Mouse (Mus musculus): ENCODE measurements around the gene Fcho2. TPM values are rescaled to one million over a fixed set of nuclear protein-coding genes. Genes with fewer than 3 reads are reported as not detected.

The Fcho2 gene
- polyA plus RNA-seq, 1 experiment from 2014 or later: 39.6 TPM

DNA sequence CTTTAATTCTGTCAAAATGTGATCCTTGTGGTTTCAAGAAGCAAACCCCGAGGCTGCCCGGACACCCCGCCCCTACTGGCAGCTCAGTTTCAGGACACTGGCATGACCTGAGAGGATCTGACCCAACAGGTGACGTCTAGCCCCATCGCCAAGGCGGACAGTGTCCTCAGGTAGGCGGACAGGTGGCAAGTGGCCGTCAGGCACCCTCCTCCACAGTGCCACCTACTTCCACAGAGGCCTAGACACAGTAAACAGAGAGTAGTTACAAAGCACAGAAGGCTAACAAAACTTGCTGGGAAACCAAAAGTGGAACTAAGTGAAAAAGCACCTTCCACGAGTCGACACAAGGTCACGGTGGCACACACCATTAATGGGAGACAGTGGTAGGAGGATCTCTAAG, 121.9 kb downstream of the Fcho2 start:
- H3K9ac ChIP-seq: no peak overlapping the region
- WGBS: 74% methylated on average over 11 of the region's 11 CpGs
- no peak for DNase-seq

DNA sequence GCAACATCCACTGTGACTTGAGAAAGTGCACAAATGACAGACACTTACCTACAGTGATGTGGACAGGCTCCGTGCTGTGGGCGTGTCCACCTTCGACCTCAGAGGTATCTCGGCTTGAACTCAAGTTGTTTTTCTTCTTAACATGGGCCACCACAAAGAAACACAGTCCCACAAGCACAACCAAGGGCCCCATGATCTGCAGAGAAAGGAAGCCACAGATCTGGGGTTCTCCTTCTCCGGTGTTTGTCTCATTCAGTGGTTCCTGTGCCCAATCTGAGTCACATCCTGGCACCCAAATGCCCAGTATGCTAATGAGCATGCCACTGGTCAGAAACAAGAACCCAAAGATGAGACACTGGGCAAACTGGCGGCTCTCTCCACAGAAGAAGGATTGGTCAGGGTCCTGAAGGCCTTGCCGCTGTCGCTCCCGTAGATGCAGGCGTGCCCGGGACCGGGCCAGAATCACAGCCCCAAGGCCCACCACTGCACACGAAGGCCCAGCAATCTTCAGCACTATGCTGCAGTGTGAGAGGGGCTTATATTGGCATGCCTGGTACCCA, 123.2 kb downstream of the Fcho2 start:
- Histone ChIP-seq H3K36me3 (ENCODE audit: insufficient read depth) (no peaks in the 10 kb centered on the region), H3K4me1 (ENCODE audit: insufficient read depth) (no peaks in the 10 kb centered on the region), H3K4me3 (ENCODE audit: low read depth, low read length) (no peak overlapping the region), H3K9me3 (ENCODE audit: low read depth, low read length) (no peaks in the 10 kb centered on the region), H3K9ac (no peak overlapping the region), H3K27me3 (ENCODE audit: insufficient read depth, low read length) (peaks cover 15% of the 10 kb centered on the region), H3K27ac (ENCODE audit: low read depth) (no peak overlapping the region), H3K4me2 (peak overlapping the region; percentile 29; the same call in 1 of the 2 replicates)
- DNase-seq (no peak), ATAC-seq (ENCODE audit: insufficient read depth) (no peak)
- 87% methylated on average over 13 of the region's 13 CpGs for WGBS
- TF ChIP-seq CTCF (IDR thresholded peaks at IDR 0.05; ENCODE audit: low read depth): no peak

More for the DNA sequence above, 121.9 kb downstream of the Fcho2 start:
- H3K4me1 ChIP-seq (ENCODE audit: insufficient read depth): no peaks in the 10 kb centered on the region
- H3K27ac ChIP-seq (ENCODE audit: low read depth): 0 out of 2 replicates have a peak overlapping the region, but pooled peaks have one; percentile 10
- no peaks in the 10 kb centered on the region for H3K36me3 ChIP-seq (ENCODE audit: insufficient read depth)
- H3K9me3 ChIP-seq (ENCODE audit: low read depth, low read length): no peaks in the 10 kb centered on the region
- TF ChIP-seq CTCF (IDR thresholded peaks at IDR 0.05; ENCODE audit: low read depth): no peak
- peaks cover 15% of the 10 kb centered on the region for H3K27me3 ChIP-seq (ENCODE audit: insufficient read depth, low read length)
- peak overlapping the region; percentile 47 for H3K4me3 ChIP-seq (ENCODE audit: low read depth, low read length)
- H3K4me2 ChIP-seq: peak overlapping the region; percentile 73
- ATAC-seq (ENCODE audit: insufficient read depth): no peak

- Histone ChIP-seq H3K4me2 (peak overlapping the region; percentile 29), H3K9me3 (ENCODE audit: low read depth, low read length) (no peaks in the 10 kb centered on the region), H3K4me1 (ENCODE audit: insufficient read depth) (no peaks in the 10 kb centered on the region), H3K27me3 (ENCODE audit: insufficient read depth, low read length) (peaks cover 15% of the 10 kb centered on the region), H3K27ac (ENCODE audit: low read depth) (peak overlapping the region; percentile 54; the same call in 1 of the 2 replicates), H3K4me3 (ENCODE audit: low read depth, low read length) (no peak overlapping the region), H3K36me3 (ENCODE audit: insufficient read depth) (no peaks in the 10 kb centered on the region), H3K9ac (no peak overlapping the region)
- no peak for TF ChIP-seq CTCF (IDR thresholded peaks at IDR 0.05; ENCODE audit: low read depth)
- 81% methylated on average over 11 of the region's 11 CpGs for WGBS
- no peak for DNase-seq
- no peak for ATAC-seq (ENCODE audit: insufficient read depth)
These were observed 124.4 kb downstream of the Fcho2 start for GRCm38 (mm10) chr13:98690886-98691285.

DNA sequence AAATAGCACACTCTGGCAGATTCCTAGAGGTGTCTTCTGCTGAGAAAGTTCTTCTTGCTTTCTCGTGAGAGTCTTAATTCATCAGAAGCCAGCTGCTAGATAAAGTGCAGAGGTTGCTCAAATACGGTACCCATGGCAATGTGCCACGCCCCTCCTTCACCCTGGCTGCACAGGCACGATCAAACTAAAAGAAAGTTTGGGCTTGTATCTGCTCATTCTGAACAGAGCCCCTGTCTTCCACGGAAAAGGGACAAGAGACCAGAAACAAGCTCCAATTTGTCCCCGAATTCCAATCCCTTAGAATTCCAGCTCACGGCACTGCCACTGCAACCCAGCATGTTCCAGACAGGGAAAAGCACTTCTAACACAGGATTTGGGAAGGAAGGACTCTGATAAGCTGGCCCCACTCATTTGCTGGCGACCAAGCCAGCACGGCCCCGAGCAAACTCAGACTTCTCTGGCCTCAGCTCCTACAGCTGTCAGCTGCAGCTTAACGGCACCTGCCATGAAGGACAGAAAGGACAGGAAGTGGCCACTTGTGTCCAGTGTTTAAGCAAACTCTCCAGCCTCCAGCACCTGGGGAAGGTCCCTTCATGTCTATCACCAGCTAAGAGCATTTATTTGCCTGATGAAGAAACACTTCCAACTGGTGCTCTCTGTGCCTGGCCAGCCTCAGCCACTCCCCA, 125.5 kb downstream of the Fcho2 start:
- WGBS: 32% methylated on average over 11 of the region's 11 CpGs
- peak overlapping the region; percentile 8; the same call in 1 of the 2 replicates for H3K4me3 ChIP-seq (ENCODE audit: low read depth, low read length)

DNA sequence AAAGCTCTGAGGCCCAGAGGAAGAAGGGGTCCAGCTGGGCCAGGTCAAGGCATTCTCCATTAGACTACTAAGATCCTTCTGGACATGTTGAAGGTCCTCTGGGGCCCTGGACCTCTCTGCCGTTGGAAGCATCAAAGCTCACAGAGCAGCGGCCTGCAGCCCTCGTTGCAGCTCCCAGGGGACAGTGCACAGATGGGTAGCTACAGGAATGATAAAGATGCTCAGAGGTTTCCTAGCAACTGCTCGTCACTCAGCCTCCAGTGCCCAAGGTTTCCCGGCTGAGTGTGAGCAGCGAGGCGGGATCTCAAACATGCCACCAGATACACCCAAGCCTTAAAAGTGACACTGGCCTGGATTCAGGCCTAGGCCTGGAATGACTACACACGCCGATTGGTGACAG, 127.3 kb downstream of the Fcho2 start:
- Histone ChIP-seq H3K4me3 (ENCODE audit: low read depth, low read length) (no peak overlapping the region), H3K4me2 (no peak overlapping the region), H3K36me3 (ENCODE audit: insufficient read depth) (no peaks in the 10 kb centered on the region), H3K9ac (no peak overlapping the region), H3K27me3 (ENCODE audit: insufficient read depth, low read length) (no peaks in the 10 kb centered on the region), H3K9me3 (ENCODE audit: low read depth, low read length) (no peaks in the 10 kb centered on the region), H3K4me1 (ENCODE audit: insufficient read depth) (no peaks in the 10 kb centered on the region), H3K27ac (ENCODE audit: low read depth) (no peak overlapping the region)
- DNase-seq (no peak), ATAC-seq (ENCODE audit: insufficient read depth) (no peak)
- TF ChIP-seq CTCF (IDR thresholded peaks at IDR 0.05; ENCODE audit: low read depth): no peak
- WGBS: 62% methylated on average over 9 of the region's 9 CpGs

More for the DNA sequence above, 125.5 kb downstream of the Fcho2 start:
- Histone ChIP-seq H3K4me2 (peak overlapping the region; percentile 38), H3K27me3 (ENCODE audit: insufficient read depth, low read length) (peaks cover 7% of the 10 kb centered on the region), H3K4me1 (ENCODE audit: insufficient read depth) (no peaks in the 10 kb centered on the region), H3K27ac (ENCODE audit: low read depth) (peak overlapping the region; percentile 54; the same call in 1 of the 2 replicates), H3K9me3 (ENCODE audit: low read depth, low read length) (no peaks in the 10 kb centered on the region), H3K9ac (no peak overlapping the region), H3K36me3 (ENCODE audit: insufficient read depth) (no peaks in the 10 kb centered on the region)
- ATAC-seq (ENCODE audit: insufficient read depth) (peak; percentile 67), DNase-seq (peak; percentile 55)
- no peak for TF ChIP-seq CTCF (IDR thresholded peaks at IDR 0.05; ENCODE audit: low read depth)

DNA sequence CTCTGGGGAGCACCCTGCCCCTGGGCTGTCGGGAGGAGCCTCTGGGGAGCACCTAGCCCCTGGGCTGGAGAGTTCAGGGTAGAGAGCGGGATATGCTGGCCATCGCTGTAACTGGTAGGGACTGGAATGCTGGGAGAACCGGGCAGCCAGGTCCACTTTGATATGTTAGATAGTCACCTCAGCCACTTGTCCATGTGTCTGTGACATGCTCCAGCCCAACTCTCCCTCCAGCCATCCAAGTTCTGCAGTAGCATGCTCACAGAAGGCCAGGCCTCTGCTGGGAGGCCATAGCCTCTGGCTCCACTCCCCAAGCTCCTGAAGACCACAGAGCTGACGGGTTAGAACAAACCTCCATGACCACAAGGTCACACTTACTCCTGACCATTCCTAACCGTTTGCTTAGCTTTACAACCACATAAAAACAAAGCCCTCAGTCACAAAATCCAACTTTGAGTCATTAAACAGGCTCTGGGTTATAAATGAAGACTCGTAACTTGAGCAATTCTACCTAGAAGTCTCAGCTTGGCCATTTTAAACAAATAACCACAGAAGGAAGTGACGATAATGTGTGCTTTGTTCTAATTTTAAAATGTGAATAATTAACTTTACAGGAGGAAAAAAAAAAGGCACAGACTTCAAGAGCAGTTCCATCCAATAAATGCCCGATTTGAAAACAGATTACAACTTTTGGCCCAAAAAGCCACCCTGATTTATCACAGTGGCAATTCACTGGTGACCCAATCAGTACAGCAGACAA, 130.9 kb downstream of the Fcho2 start:
- DNase-seq: no peak
- Histone ChIP-seq H3K27me3 (ENCODE audit: insufficient read depth, low read length) (no peaks in the 10 kb centered on the region), H3K9ac (no peak overlapping the region), H3K36me3 (ENCODE audit: insufficient read depth) (no peaks in the 10 kb centered on the region), H3K4me1 (ENCODE audit: insufficient read depth) (peaks cover 4% of the 10 kb centered on the region; the same call in 1 of the 2 replicates), H3K9me3 (ENCODE audit: low read depth, low read length) (no peaks in the 10 kb centered on the region), H3K4me3 (ENCODE audit: low read depth, low read length) (no peak overlapping the region), H3K27ac (ENCODE audit: low read depth) (peak overlapping the region; percentile 25; the same call in 1 of the 2 replicates), H3K4me2 (no peak overlapping the region)
- ATAC-seq (ENCODE audit: insufficient read depth): no peak
- WGBS: 58% methylated on average over 9 of the region's 9 CpGs
- TF ChIP-seq CTCF (IDR thresholded peaks at IDR 0.05; ENCODE audit: low read depth): no peak

- Histone ChIP-seq H3K9ac (no peak overlapping the region), H3K36me3 (ENCODE audit: insufficient read depth) (no peaks in the 10 kb centered on the region), H3K4me3 (ENCODE audit: low read depth, low read length) (no peak overlapping the region), H3K27ac (ENCODE audit: low read depth) (no peak overlapping the region), H3K4me1 (ENCODE audit: insufficient read depth) (peaks cover 4% of the 10 kb centered on the region; the same call in 1 of the 2 replicates), H3K9me3 (ENCODE audit: low read depth, low read length) (no peaks in the 10 kb centered on the region), H3K27me3 (ENCODE audit: insufficient read depth, low read length) (no peaks in the 10 kb centered on the region), H3K4me2 (no peak overlapping the region)
- DNase-seq (no peak), ATAC-seq (ENCODE audit: insufficient read depth) (no peak)
- TF ChIP-seq CTCF (IDR thresholded peaks at IDR 0.05; ENCODE audit: low read depth): no peak
- WGBS: 93% methylated on average over 2 of the region's 2 CpGs
These were observed 131.8 kb downstream of the Fcho2 start for GRCm38 (mm10) chr13:98683412-98683811.
